Mouse (Mus musculus) liver, embryonic 11.5 days (tissue): ENCODE measurements around the gene Mcf2l. TPM values are rescaled to one million over a fixed set of nuclear protein-coding genes. Genes with fewer than 3 reads are reported as not detected.
A peak's percentile ranks its signal among the peaks of the same experiment; 100 is the strongest.

Experiments
- ATAC-seq: fragments of 200-750 bp; cut with Nextera tagmentation; replicated peaks from 2 replicates; pipeline ENCODE4 v1.8.0; 2017; ENCODE audit warnings: moderate number of reproducible peaks, mild to moderate bottlenecking, moderate TSS enrichment, moderate library complexity; ENCODE audit not compliant: low FRiP score
- DNase-seq: peaks from one replicate; pipeline ENCODE4 v3.0.0-alpha.2; 2017; ENCODE audit warnings: low spot score
- H3K27ac ChIP-seq: fragments of 300-500 bp; sonication (generic); 2 replicates; pipeline ENCODE4 v1.5.1; 2014; ENCODE audit warnings: mild to moderate bottlenecking, low read depth, low read length, control low read depth
- H3K27me3 ChIP-seq: fragments of 300-500 bp; sonication (generic); replicated peaks from 2 replicates; pipeline ENCODE4 v1.6.1; 2014; ENCODE audit warnings: low read length, mixed read lengths; ENCODE audit not compliant: control insufficient read depth, insufficient read depth
- H3K36me3 ChIP-seq: fragments of 300-500 bp; sonication (generic); 2 replicates; pipeline ENCODE4 v1.6.1; 2014; ENCODE audit warnings: mild to moderate bottlenecking, low read length, moderate library complexity, mixed read lengths; ENCODE audit not compliant: control insufficient read depth, insufficient read depth
- H3K4me1 ChIP-seq: fragments of 300-500 bp; sonication (generic); replicated peaks from 2 replicates; pipeline ENCODE4 v1.6.1; 2014; ENCODE audit warnings: low read length, mixed read lengths; ENCODE audit not compliant: control insufficient read depth, insufficient read depth
- H3K4me2 ChIP-seq: fragments of 300-500 bp; sonication (generic); 2 replicates; pipeline ENCODE4 v1.6.1; 2014; ENCODE audit warnings: mild to moderate bottlenecking, control low read depth, moderate library complexity
- H3K4me3 ChIP-seq: fragments of 300-500 bp; sonication (generic); 2 replicates; pipeline ENCODE4 v1.5.1; 2014; ENCODE audit warnings: low read depth, low read length, control low read depth
- H3K9ac ChIP-seq: fragments of 300-500 bp; sonication (generic); 2 replicates; pipeline ENCODE4 v1.6.1; 2014; ENCODE audit warnings: low read depth, low read length, control low read depth
- H3K9me3 ChIP-seq: fragments of 300-500 bp; sonication (generic); 2 replicates; pipeline ENCODE4 v1.6.1; 2016; ENCODE audit warnings: low read length, inconsistent platforms, mixed read lengths; ENCODE audit not compliant: control insufficient read depth
- WGBS: fragments of 180-500 bp; shearing (Covaris S2); extraction: QIAGEN DNeasy Blood & Tissue Kit; methylation state at CpG from one replicate; pipeline ENCODE4 v1.1.7; 2014; 5-methylcytosine and 5-hydroxymethylcytosine counted together
- polyA plus RNA-seq: library from polyadenylated mRNA; unstranded; fragments of >200 nt; fragmentation: Nextera tagmentation; extraction: Ambion mirVana; gene quantifications from 2 replicates; pipeline ENCODE4 v1.2.1, GENCODE M21; 2014

The Mcf2l gene
- polyA plus RNA-seq, 1 experiment from 2014 or later = 4.3 TPM

DNA sequence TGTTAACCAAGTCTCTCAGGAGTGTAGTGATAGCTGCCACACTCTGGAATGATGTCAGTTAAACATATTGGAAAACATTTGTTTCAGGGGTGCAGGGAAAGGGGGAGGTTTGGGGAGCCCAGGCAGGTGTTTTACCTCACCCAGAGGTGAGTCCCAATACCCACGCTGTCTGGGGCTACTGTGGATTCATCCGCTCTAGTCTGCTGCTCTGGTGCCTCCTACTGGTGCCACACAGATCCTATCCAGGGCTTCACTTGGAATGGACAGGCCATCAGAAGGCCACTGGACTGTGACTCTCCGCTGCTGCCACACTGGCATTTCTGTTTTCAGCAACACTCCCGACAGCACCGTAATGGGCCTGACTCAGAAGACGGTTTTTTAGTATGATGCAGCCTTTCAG, 7.8 kb upstream of the Mcf2l start:
- Histone ChIP-seq H3K4me2 (no peak overlapping the region), H3K27ac (no peak overlapping the region), H3K9ac (no peak overlapping the region), H3K4me1 (no peaks in the 10 kb centered on the region), H3K9me3 (no peaks in the 10 kb centered on the region), H3K4me3 (no peak overlapping the region), H3K27me3 (peaks cover 24% of the 10 kb centered on the region), H3K36me3 (no peaks in the 10 kb centered on the region)
- no peak for ATAC-seq
- WGBS = 80% methylated on average over 6 of the region's 6 CpGs
- no peak for DNase-seq

DNA sequence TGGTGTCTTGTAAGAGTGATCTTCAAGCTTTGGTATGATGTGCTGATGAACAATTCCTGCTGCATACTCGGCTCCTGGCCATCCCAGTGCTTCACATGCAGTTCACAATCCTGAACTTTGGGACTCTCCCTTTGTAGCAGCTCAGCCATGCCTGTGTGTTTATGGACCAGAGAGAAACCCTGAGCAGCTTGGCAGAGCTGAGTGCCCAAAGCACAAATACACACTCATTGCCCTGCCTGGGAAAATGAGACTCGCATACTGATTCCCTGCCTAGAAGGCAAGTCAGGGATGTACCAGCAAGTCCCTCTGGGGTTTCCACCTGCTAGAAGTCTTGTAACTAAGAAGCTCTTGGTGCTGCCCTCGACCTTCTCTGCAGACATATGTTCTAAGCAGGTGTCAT, 3.9 kb upstream of the Mcf2l start:
- Histone ChIP-seq H3K27me3 (peaks cover 30% of the 10 kb centered on the region), H3K4me2 (no peak overlapping the region), H3K4me1 (peaks cover 5% of the 10 kb centered on the region), H3K36me3 (no peaks in the 10 kb centered on the region), H3K9ac (no peak overlapping the region), H3K9me3 (no peaks in the 10 kb centered on the region), H3K4me3 (no peak overlapping the region), H3K27ac (no peak overlapping the region)
- WGBS = 69% methylated on average over 3 of the region's 3 CpGs
- ATAC-seq (no peak), DNase-seq (no peak)

DNA sequence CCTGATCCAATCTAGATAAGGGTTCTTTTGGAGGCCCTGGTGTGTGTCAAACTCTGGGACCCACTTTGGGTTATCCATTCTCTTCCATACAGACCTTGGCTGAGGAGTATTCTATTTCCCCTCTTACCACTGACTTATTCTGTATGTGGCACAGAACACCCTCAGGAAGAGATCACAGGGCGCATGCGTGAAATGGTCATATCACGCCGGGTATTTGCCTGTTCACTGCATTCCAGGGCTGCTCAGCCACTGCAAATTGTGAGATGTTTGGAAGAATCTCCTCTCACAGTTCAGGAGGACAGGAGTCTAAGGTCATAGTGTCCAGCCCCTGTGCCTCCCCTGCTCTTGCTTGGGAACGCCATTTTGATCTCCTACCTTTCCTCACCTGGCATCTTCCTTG, 3.0 kb upstream of the Mcf2l start:
- H3K4me3 ChIP-seq = no peak overlapping the region
- no peak overlapping the region for H3K9ac ChIP-seq
- DNase-seq = no peak
- WGBS = 79% methylated on average over 5 of the region's 5 CpGs
- H3K36me3 ChIP-seq = no peaks in the 10 kb centered on the region
- H3K9me3 ChIP-seq = no peaks in the 10 kb centered on the region
- no peak for ATAC-seq
- no peak overlapping the region for H3K27ac ChIP-seq
- peaks cover 5% of the 10 kb centered on the region for H3K4me1 ChIP-seq
- H3K27me3 ChIP-seq = peaks cover 32% of the 10 kb centered on the region
- H3K4me2 ChIP-seq = no peak overlapping the region

DNA sequence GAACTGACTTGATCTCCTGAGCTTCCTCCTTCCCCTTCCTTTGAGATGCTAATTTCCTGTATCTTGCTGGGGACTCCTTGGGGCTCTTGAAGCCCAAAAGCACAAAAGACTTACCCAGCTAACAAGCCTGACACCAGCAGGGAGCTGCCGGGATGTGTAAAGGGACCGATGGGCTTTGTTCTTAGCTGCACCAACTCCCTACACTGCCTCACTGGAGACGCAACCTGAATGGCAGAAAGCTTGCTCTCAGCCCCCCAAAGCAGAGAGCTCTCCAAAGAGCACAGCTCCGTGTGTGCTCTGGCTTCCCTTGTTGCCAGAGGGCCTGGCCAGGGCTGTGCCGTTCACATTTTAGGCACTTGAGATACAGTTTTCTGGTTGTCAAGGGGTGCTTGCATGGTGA, 2.1 kb upstream of the Mcf2l start:
- no peak overlapping the region for H3K27ac ChIP-seq
- peaks cover 5% of the 10 kb centered on the region for H3K4me1 ChIP-seq
- peaks cover 32% of the 10 kb centered on the region for H3K27me3 ChIP-seq
- DNase-seq = no peak
- no peaks in the 10 kb centered on the region for H3K9me3 ChIP-seq
- H3K9ac ChIP-seq = no peak overlapping the region
- no peak overlapping the region for H3K4me2 ChIP-seq
- no peak for ATAC-seq
- WGBS = 15% methylated on average over 5 of the region's 5 CpGs
- no peak overlapping the region for H3K4me3 ChIP-seq
- no peaks in the 10 kb centered on the region for H3K36me3 ChIP-seq

GRCm38 (mm10) chr8:12872983-12873356, 636 bp upstream of the Mcf2l start:
- H3K9ac ChIP-seq = no peak overlapping the region
- DNase-seq (no peak), ATAC-seq (0 out of 2 replicates have a peak, but pooled peaks have one; percentile 13)
- no peak overlapping the region for H3K27ac ChIP-seq
- no peaks in the 10 kb centered on the region for H3K36me3 ChIP-seq
- no peaks in the 10 kb centered on the region for H3K9me3 ChIP-seq
- H3K4me2 ChIP-seq = peak overlapping the region; percentile 82
- peaks cover 5% of the 10 kb centered on the region for H3K4me1 ChIP-seq
- 16% methylated on average over 9 of the region's 9 CpGs for WGBS
- peaks cover 26% of the 10 kb centered on the region for H3K27me3 ChIP-seq
- H3K4me3 ChIP-seq = peak overlapping the region; percentile 53

GRCm38 (mm10) chr8:12874194-12874791, 687 bp downstream of the Mcf2l start:
- no peaks in the 10 kb centered on the region for H3K9me3 ChIP-seq
- H3K36me3 ChIP-seq = no peaks in the 10 kb centered on the region
- peaks cover 26% of the 10 kb centered on the region for H3K27me3 ChIP-seq
- H3K4me1 ChIP-seq = peaks cover 5% of the 10 kb centered on the region
- peak overlapping the region; percentile 53 for H3K4me3 ChIP-seq
- DNase-seq (no peak), ATAC-seq (0 out of 2 replicates have a peak, but pooled peaks have one; percentile 11)
- WGBS = 31% methylated on average over 8 of the region's 8 CpGs
- no peak overlapping the region for H3K27ac ChIP-seq
- no peak overlapping the region; the same call in 1 of the 2 replicates for H3K9ac ChIP-seq
- peak overlapping the region; percentile 82 for H3K4me2 ChIP-seq

GRCm38 (mm10) chr8:12874971-12875370, 1.4 kb downstream of the Mcf2l start:
- Histone ChIP-seq H3K27ac (no peak overlapping the region), H3K27me3 (peaks cover 26% of the 10 kb centered on the region), H3K4me2 (no peak overlapping the region), H3K36me3 (no peaks in the 10 kb centered on the region), H3K9ac (no peak overlapping the region), H3K4me1 (peaks cover 5% of the 10 kb centered on the region), H3K9me3 (no peaks in the 10 kb centered on the region), H3K4me3 (no peak overlapping the region)
- WGBS = 67% methylated on average over 4 of the region's 4 CpGs
- no peak for DNase-seq
- ATAC-seq = no peak

- H3K4me1 ChIP-seq = peaks cover 5% of the 10 kb centered on the region
- no peak overlapping the region for H3K9ac ChIP-seq
Measured at GRCm38 (mm10) chr8:12877126-12877525, 3.5 kb downstream of the Mcf2l start.

GRCm38 (mm10) chr8:12880163-12880562, 6.6 kb downstream of the Mcf2l start:
- Histone ChIP-seq H3K27ac (no peak overlapping the region), H3K9ac (no peak overlapping the region), H3K9me3 (no peaks in the 10 kb centered on the region), H3K4me2 (no peak overlapping the region), H3K4me1 (peaks cover 7% of the 10 kb centered on the region; the same call in 1 of the 2 replicates), H3K36me3 (no peaks in the 10 kb centered on the region), H3K4me3 (no peak overlapping the region), H3K27me3 (peaks cover 3% of the 10 kb centered on the region)
- ATAC-seq (no peak), DNase-seq (no peak)
- 80% methylated on average over 6 of the region's 6 CpGs for WGBS

More at GRCm38 (mm10) chr8:12877126-12877525, 3.5 kb downstream of the Mcf2l start:
- Histone ChIP-seq H3K4me3 (no peak overlapping the region), H3K27me3 (peaks cover 21% of the 10 kb centered on the region), H3K27ac (no peak overlapping the region), H3K9me3 (no peaks in the 10 kb centered on the region), H3K4me2 (no peak overlapping the region), H3K36me3 (no peaks in the 10 kb centered on the region)
- ATAC-seq = no peak
- DNase-seq = no peak
- WGBS = 73% methylated on average over 6 of the region's 6 CpGs
